Mouse (Mus musculus): ENCODE results near the gene Gjd3. TPM values are rescaled to one million over a fixed set of nuclear protein-coding genes. Genes with fewer than 3 reads are reported as not detected.

Gjd3 gene
- polyA plus RNA-seq, 1 experiment from 2014 or later, result 0.56 TPM

DNA sequence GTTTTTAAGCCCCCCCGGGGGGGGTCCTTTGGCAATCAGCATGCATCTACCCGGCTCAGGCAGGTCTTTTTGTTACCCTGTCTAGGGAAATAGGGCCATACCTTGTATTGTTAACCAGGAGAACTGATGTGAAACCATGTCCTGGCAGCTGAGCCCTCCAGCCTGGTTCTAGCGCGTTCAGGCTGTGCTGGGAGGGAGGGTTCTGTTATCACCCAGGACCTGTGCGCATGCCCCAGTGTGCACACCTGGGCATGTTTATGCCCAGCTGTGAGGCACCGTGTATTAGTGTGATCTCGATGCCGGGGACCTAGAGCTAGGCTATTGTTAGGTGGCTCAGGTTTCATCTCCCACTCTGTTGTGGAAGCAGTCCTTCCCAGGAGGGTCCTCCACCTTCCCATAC is 21.1 kb downstream of the Gjd3 start:
- Histone ChIP-seq H3K27ac (replicated peaks; ENCODE audit: low read depth, low read length) (no peak overlapping the region), H3K27me3 (replicated peaks; ENCODE audit: control insufficient read depth, insufficient read depth, low read length) (no peaks in the 10 kb centered on the region), H3K9me3 (ENCODE audit: control insufficient read depth, low read length) (no peaks in the 10 kb centered on the region), H3K4me3 (ENCODE audit: low read depth, low read length) (peak overlapping the region; percentile 59), H3K36me3 (ENCODE audit: control insufficient read depth, insufficient read depth, low read length) (peaks cover 19% of the 10 kb centered on the region), H3K4me1 (ENCODE audit: control insufficient read depth, insufficient read depth, low read length) (peaks cover 70% of the 10 kb centered on the region), H3K9ac (ENCODE audit: low read depth, low read length) (peak overlapping the region; percentile 75), H3K4me2 (ENCODE audit: low read depth, low read length) (peak overlapping the region; percentile 93)
- ATAC-seq (ENCODE audit: low read depth) (no peak), DNase-seq (ENCODE audit: low spot score) (no peak)
- 5% methylated on average over 8 of the region's 8 CpGs for WGBS

DNA sequence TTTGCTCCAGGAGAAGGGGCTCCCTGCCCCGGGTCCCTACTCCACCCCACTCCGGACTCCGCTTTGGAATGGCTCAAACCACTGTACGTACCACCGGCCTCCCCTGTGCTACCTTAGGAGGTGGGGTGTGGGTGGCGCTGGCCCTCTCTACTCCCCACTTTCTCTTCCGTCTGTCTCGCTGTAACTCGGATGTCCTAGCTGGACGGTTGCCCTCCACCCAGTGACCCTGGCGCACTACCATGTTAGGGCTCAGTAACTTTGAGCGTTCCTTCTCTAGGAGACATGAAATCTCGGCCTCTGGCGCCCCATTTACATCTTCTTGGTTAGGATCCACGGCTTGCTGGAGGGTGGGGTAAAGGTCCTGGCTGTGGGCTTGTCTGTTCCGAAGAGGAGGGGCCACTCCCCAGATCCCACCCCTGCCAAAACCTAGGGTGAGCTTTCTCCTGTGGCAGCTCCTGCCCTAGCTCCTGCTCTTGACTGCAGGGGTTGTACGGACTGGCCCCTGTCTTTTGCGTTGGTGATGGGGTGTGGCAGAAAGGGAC is 21.7 kb downstream of the Gjd3 start:
- Histone ChIP-seq H3K36me3 (ENCODE audit: control insufficient read depth, insufficient read depth, low read length) (peaks cover 21% of the 10 kb centered on the region), H3K27me3 (replicated peaks; ENCODE audit: control insufficient read depth, insufficient read depth, low read length) (no peaks in the 10 kb centered on the region), H3K27ac (replicated peaks; ENCODE audit: low read depth, low read length) (peak overlapping the region; percentile 67; the same call in 1 of the 2 replicates), H3K4me3 (ENCODE audit: low read depth, low read length) (peak overlapping the region; percentile 59), H3K9me3 (ENCODE audit: control insufficient read depth, low read length) (no peaks in the 10 kb centered on the region), H3K4me2 (ENCODE audit: low read depth, low read length) (peak overlapping the region; percentile 93), H3K4me1 (ENCODE audit: control insufficient read depth, insufficient read depth, low read length) (peaks cover 64% of the 10 kb centered on the region), H3K9ac (ENCODE audit: low read depth, low read length) (peak overlapping the region; percentile 75)
- no peak for DNase-seq (ENCODE audit: low spot score)
- 4% methylated on average over 17 of the region's 18 CpGs for WGBS
- ATAC-seq (ENCODE audit: low read depth), result no peak

DNA sequence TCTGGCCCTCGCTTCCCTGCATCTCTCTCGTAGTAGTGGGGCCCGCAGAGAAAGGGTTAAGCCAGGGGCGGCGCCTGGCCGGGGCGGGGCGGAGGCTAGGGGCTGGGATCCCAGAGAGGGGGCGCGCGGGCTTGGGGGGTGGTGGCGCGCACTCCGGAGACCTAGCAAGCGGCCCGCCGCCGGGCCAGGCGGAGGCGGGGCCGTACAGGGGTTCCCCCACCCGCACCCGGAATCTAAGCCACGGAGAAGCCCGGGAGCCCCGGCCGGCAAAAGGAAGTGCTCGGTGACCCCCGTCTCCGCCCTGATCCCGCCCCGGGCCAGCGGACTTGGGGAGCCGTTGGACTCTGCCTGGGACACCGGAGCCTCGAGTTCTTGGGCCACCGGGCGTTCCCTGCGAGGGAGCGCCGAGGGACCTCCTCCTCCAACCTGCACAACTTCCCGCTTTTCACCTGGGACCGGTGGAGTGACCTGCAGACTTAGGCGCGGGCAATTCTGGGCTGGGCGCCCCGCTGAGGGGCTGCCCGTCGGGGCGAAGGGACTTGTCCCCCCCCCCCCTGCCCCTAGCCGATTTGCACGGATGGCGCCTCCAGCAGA is 22.4 kb downstream of the Gjd3 start:
- H3K4me2 ChIP-seq (ENCODE audit: low read depth, low read length), result peak overlapping the region; percentile 93
- peak overlapping the region; percentile 59 for H3K4me3 ChIP-seq (ENCODE audit: low read depth, low read length)
- no peaks in the 10 kb centered on the region for H3K9me3 ChIP-seq (ENCODE audit: control insufficient read depth, low read length)
- H3K9ac ChIP-seq (ENCODE audit: low read depth, low read length), result peak overlapping the region; percentile 75
- H3K27ac ChIP-seq (replicated peaks; ENCODE audit: low read depth, low read length), result peak overlapping the region; percentile 67
- ATAC-seq (ENCODE audit: low read depth), result peak; percentile 27; the same call in 1 of the 2 replicates
- 0% methylated on average over 13 of the region's 53 CpGs for WGBS
- DNase-seq (ENCODE audit: low spot score), result peak; percentile 89
- H3K27me3 ChIP-seq (replicated peaks; ENCODE audit: control insufficient read depth, insufficient read depth, low read length), result no peaks in the 10 kb centered on the region
- peaks cover 24% of the 10 kb centered on the region for H3K36me3 ChIP-seq (ENCODE audit: control insufficient read depth, insufficient read depth, low read length)
- H3K4me1 ChIP-seq (ENCODE audit: control insufficient read depth, insufficient read depth, low read length), result peaks cover 57% of the 10 kb centered on the region

DNA sequence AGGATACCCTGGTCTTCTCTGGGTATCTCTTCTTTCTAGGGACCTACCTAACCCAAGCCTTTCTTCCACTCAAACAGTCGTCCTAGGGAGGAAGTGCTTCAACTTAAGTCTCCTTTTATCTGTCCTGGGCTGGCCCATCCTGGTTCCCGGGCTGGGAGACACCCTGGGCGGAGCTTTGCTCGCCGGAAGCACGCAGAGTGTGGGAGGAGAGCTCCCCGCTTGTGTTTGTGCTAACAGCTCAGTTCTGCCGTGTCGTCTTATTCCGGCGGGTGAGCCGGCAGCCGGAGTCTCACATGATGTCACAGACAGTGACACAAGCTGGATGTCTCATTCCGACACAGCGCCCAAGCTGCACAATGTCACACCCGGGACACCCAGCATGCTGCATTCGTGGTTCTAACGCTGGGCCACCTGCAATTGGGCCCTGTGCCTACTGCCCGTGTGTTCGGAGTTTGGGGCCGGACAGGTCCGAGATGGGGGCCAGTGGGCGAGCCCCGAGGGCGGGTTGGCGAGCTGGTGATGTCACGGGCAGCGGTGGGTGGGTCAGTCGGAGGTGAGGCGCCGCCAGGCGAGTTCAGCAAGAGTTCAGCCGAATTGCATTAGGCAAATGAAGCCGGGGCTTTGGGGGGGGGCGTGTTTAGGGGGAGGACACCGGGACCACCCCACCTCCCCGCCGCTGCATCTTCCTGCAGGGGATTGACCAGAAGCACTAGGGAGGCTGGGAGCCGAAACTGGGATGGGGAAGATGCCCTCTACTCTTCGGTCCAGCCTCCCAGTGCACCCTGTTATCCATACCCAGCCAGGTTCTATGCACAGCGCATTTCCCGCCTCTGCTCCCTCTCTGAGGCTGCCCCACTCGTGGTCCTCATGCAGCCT is 23.1 kb downstream of the Gjd3 start:
- peaks cover 57% of the 10 kb centered on the region for H3K4me1 ChIP-seq (ENCODE audit: control insufficient read depth, insufficient read depth, low read length)
- peak; percentile 13; the same call in 1 of the 2 replicates for ATAC-seq (ENCODE audit: low read depth)
- WGBS, result under 1% methylated on average over 38 of the region's 43 CpGs

DNA sequence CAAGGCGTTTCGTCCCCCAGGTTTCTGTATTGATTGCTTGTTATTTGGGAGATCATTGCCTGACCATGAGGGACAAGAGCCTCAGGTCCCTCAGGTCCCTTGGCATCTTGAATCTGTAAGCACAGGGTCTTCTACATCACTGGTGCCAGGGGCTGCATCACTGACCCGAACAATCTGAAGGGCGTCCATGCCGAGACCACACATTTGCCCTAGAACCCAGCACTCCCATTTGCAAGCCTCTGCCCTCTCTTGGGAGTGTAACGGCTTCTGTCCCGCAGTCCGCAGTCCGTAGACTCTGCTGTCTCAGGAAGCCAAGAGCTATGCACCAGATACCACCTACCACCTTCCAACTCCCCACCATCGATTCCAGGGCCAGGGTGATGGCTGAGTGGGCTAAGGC is 26.5 kb downstream of the Gjd3 start:
- H3K4me3 ChIP-seq (ENCODE audit: low read depth, low read length), result no peak overlapping the region
- DNase-seq (ENCODE audit: low spot score) (no peak), ATAC-seq (ENCODE audit: low read depth) (no peak)
- no peak overlapping the region for H3K4me2 ChIP-seq (ENCODE audit: low read depth, low read length)
- H3K27ac ChIP-seq (replicated peaks; ENCODE audit: low read depth, low read length), result no peak overlapping the region
- no peaks in the 10 kb centered on the region for H3K9me3 ChIP-seq (ENCODE audit: control insufficient read depth, low read length)
- H3K27me3 ChIP-seq (replicated peaks; ENCODE audit: control insufficient read depth, insufficient read depth, low read length), result no peaks in the 10 kb centered on the region
- no peak overlapping the region for H3K9ac ChIP-seq (ENCODE audit: low read depth, low read length)
- peaks cover 36% of the 10 kb centered on the region for H3K36me3 ChIP-seq (ENCODE audit: control insufficient read depth, insufficient read depth, low read length)
- H3K4me1 ChIP-seq (ENCODE audit: control insufficient read depth, insufficient read depth, low read length), result peaks cover 44% of the 10 kb centered on the region
- 90% methylated on average over 10 of the region's 10 CpGs for WGBS

More for the DNA sequence above, 23.1 kb downstream of the Gjd3 start:
- Histone ChIP-seq H3K27me3 (replicated peaks; ENCODE audit: control insufficient read depth, insufficient read depth, low read length) (no peaks in the 10 kb centered on the region), H3K9me3 (ENCODE audit: control insufficient read depth, low read length) (no peaks in the 10 kb centered on the region), H3K36me3 (ENCODE audit: control insufficient read depth, insufficient read depth, low read length) (peaks cover 24% of the 10 kb centered on the region), H3K4me3 (ENCODE audit: low read depth, low read length) (peak overlapping the region; percentile 59), H3K4me2 (ENCODE audit: low read depth, low read length) (peak overlapping the region; percentile 93), H3K27ac (replicated peaks; ENCODE audit: low read depth, low read length) (peak overlapping the region; percentile 69), H3K9ac (ENCODE audit: low read depth, low read length) (peak overlapping the region; percentile 75)
- DNase-seq (ENCODE audit: low spot score), result peak; percentile 88

DNA sequence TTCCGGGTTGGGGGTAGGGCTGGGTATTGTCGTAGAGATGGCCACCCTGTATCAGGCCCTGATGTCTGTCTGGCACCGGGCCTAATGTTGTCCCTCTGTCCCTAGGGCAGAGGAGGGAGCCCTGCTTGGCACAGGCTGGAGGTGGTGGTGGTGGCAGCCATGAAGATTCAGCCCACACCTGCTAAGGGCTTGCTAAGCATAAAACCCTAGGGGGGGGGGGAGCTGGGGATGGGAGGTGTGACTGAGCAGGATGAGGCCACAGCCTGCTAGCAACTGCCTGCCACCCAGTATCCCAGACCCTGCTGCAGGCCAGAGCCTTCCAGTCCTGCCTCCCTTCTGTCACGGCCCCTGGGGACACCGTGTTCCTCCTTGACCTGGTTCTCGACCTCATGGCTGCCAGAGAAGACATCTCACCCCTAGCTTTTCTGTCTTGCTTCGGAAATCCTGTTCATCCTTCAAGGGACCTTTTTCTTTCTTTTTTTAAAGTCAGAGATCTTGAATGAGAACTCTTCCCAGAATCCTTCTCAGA is 27.0 kb downstream of the Gjd3 start:
- no peaks in the 10 kb centered on the region for H3K9me3 ChIP-seq (ENCODE audit: control insufficient read depth, low read length)
- H3K9ac ChIP-seq (ENCODE audit: low read depth, low read length), result no peak overlapping the region
- peaks cover 42% of the 10 kb centered on the region for H3K4me1 ChIP-seq (ENCODE audit: control insufficient read depth, insufficient read depth, low read length)
- ATAC-seq (ENCODE audit: low read depth) (no peak), DNase-seq (ENCODE audit: low spot score) (no peak)
- peak overlapping the region; percentile 65 for H3K27ac ChIP-seq (replicated peaks; ENCODE audit: low read depth, low read length)
- H3K27me3 ChIP-seq (replicated peaks; ENCODE audit: control insufficient read depth, insufficient read depth, low read length), result no peaks in the 10 kb centered on the region
- H3K36me3 ChIP-seq (ENCODE audit: control insufficient read depth, insufficient read depth, low read length), result peaks cover 41% of the 10 kb centered on the region
- H3K4me3 ChIP-seq (ENCODE audit: low read depth, low read length), result no peak overlapping the region
- no peak overlapping the region for H3K4me2 ChIP-seq (ENCODE audit: low read depth, low read length)
- 24% methylated on average over 5 of the region's 7 CpGs for WGBS

DNA sequence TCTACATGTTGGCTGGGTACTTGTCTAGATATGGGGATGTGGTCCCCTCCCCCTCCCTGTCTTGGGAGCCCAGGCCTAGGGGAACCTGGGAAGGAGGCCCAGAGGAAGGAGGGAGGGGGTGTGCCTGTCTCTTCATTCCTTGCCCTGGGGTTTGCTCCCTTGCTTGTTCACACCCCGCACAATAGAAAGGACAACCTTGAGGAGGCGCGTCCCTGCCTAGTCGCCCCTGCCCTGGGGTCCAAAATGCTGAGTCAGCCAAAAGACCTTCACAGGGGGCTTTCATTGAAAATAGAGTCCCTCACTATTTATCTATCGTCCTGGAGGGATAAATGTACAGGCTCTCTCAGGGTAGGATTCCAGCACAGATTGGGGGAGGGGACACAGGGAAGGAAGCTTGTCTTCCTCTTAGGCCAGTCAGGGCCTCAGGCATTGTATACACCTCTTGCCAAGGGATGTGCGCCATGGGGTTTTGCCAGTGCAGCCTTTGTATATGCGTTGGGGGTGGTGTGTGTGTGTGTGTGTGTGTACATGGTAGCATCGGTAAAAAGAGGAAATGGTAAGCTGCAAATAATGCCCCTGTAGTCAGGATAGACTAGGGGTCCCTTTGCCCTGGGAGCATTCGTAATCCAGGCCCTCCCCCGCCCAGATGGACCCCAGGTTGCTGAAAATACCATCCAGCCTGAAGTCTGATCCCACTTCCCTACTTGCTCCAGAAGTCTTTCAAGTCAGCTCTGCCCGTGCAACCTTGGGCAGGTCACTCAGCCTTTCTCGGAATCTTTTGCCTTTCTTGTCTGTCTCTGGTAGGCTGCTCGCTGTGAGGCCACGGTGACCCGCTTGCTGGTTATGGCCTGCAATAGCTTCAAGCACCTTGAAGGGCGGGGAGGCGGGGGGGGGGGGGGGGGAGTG is 27.8 kb downstream of the Gjd3 start:
- Histone ChIP-seq H3K36me3 (ENCODE audit: control insufficient read depth, insufficient read depth, low read length) (peaks cover 48% of the 10 kb centered on the region), H3K4me1 (ENCODE audit: control insufficient read depth, insufficient read depth, low read length) (peaks cover 40% of the 10 kb centered on the region), H3K4me3 (ENCODE audit: low read depth, low read length) (no peak overlapping the region), H3K9me3 (ENCODE audit: control insufficient read depth, low read length) (no peaks in the 10 kb centered on the region), H3K9ac (ENCODE audit: low read depth, low read length) (no peak overlapping the region), H3K27ac (replicated peaks; ENCODE audit: low read depth, low read length) (peak overlapping the region; percentile 65), H3K27me3 (replicated peaks; ENCODE audit: control insufficient read depth, insufficient read depth, low read length) (no peaks in the 10 kb centered on the region), H3K4me2 (ENCODE audit: low read depth, low read length) (peak overlapping the region; percentile 3; the same call in 1 of the 2 replicates)
- ATAC-seq (ENCODE audit: low read depth) (0 out of 2 replicates have a peak, but pooled peaks have one; percentile 20), DNase-seq (ENCODE audit: low spot score) (no peak)
- 18% methylated on average over 16 of the region's 17 CpGs for WGBS

DNA sequence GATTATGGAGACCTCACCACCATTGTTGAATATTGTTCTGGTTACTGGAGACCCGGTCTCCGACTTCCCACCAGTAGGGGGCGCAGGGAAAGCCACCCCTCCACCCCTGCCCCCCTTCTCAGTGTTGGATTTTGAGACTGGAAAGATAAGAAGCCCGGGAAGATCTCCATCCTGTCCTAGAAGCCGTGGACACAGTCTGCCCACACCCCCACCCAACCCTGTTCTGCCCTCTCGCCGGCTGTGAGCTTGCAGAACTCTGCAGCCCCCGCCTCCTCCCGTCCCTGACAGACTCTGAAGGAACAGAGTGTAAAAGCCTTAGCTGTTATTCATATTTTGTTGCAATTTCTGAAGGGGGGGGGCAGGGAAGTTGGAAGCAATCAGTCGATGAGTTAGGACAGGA is 28.4 kb downstream of the Gjd3 start:
- peaks cover 35% of the 10 kb centered on the region for H3K4me1 ChIP-seq (ENCODE audit: control insufficient read depth, insufficient read depth, low read length)
- peak overlapping the region; percentile 3; the same call in 1 of the 2 replicates for H3K4me2 ChIP-seq (ENCODE audit: low read depth, low read length)
- H3K9me3 ChIP-seq (ENCODE audit: control insufficient read depth, low read length), result no peaks in the 10 kb centered on the region
- WGBS, result 12% methylated on average over 10 of the region's 10 CpGs
- peaks cover 55% of the 10 kb centered on the region for H3K36me3 ChIP-seq (ENCODE audit: control insufficient read depth, insufficient read depth, low read length)
- H3K27me3 ChIP-seq (replicated peaks; ENCODE audit: control insufficient read depth, insufficient read depth, low read length), result no peaks in the 10 kb centered on the region
- ATAC-seq (ENCODE audit: low read depth) (peak; percentile 64), DNase-seq (ENCODE audit: low spot score) (no peak)
- H3K27ac ChIP-seq (replicated peaks; ENCODE audit: low read depth, low read length), result peak overlapping the region; percentile 59
- H3K9ac ChIP-seq (ENCODE audit: low read depth, low read length), result no peak overlapping the region
- no peak overlapping the region for H3K4me3 ChIP-seq (ENCODE audit: low read depth, low read length)

Data from embryonic facial prominence, embryonic 14.5 days (tissue).